Mouse (Mus musculus) right cerebral cortex, postnatal 36 days (tissue): ENCODE data around the gene Gpr35.

Experiments used
- DNase-seq, 2 experiments: peaks; one replicate each; pipeline ENCODE4 v3.0.0; 2022; ENCODE audit warnings: low spot score in 2 of 2, mixed read lengths in 1 of 2

The Gpr35 gene

GRCm38 (mm10) chr1:92950607-92951006 is at the start of gene Gpr35:
Gpr35 (plus strand) TSS chr1:92950865.
- no peak for DNase-seq

GRCm38 (mm10) chr1:92902786-92903185 is 47.9 kb upstream of the Gpr35 start, which contains the start of gene Ankmy1:
Ankmy1 (minus strand) TSS chr1:92902906.
- peak; percentile 68 to 76 for DNase-seq

DNA sequence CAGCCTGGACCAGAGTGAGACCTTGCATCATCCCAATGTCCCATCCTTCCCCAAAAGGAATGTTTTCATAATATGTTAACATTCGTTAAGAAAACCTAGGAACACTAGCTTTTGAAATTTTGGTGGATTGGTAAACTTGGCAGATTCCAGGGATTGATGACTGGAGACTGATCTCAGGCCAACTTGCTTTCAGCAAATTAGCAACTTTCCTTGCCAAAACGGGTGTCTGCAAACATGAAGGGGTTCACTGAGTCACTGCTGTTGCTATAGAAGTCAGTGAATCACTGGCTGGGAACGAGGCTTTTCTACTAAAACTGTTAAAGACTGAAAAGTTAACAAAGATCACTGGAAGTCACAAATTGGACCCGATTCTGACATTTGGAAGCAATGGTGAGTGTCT is 47.0 kb upstream of the Gpr35 start:
- DNase-seq, result no peak

DNA sequence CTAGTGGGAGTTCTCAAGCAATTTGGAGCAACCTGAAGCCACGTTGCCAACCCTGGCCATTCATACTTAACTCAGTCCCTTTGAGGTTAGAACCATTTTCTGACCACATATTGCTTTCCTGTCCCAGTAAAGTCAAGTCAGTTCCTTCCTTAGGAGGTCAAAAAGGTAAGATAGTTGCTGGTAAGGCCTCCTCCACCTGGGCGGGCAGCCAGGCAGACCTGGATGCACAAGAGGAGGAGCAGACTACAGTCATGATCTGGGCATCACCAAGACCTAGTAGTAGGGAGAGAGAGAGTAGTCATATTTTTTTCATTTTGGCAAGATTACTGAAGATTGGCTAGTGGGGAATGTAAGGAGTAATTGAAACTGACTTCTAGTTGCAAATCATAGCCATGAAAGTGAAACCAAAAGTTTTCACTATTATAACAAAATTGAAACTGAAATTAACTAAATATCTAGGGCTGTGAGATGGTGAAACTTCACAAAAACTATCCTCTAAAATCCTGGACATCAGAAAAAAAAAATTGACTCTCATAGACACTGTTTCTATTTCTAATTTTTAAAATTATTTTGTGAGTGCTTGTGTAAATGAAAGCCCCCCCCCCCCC is 44.9 kb upstream of the Gpr35 start:
- no peak for DNase-seq

DNA sequence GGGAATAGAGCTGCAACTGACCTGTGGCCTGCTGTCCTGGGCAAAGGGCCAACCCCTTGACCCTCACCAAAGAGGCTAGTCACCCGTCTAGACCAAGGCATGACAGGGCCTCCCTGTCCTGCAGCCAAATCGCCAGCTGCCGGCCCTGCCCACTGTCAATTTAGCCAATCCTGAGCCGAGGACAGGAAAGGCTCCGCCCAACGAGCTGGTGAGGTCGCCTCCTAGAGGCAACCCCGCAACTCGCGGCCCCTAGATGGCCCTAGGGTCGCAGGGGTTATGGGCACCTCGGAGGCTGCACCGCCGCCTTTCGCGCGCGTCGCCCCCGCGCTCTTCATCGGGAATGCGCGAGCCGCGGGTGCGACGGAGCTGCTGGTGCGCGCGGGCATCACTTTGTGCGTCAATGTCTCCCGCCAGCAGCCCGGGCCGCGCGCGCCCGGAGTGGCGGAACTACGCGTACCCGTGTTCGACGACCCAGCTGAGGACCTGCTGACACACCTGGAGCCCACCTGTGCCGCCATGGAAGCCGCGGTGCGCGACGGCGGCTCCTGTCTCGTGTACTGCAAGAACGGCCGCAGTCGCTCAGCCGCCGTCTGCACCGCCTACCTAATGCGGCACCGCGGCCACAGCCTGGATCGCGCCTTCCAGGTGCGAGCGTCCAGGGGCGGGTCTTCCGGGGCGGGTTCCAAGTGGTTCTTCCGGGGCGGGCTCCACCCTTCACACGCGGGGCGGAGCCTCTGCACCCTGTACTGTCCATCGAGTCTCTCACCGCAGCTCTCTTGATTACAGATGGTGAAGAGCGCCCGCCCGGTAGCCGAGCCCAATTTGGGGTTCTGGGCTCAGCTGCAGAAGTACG is 43.7 kb upstream of the Gpr35 start, which contains the start of gene Dusp28:
Dusp28 (plus strand) TSS at position 203 of the 853 bp plus-strand sequence.
- peak; percentile 78 to 79 for DNase-seq

GRCm38 (mm10) chr1:92907632-92908360 is 42.9 kb upstream of the Gpr35 start:
- DNase-seq, result no peak

- DNase-seq, result no peak
Observed at GRCm38 (mm10) chr1:92908664-92909063, 42.0 kb upstream of the Gpr35 start.

- DNase-seq, result no peak
Observed at GRCm38 (mm10) chr1:92909068-92909467, 41.6 kb upstream of the Gpr35 start.

GRCm38 (mm10) chr1:92910239-92910885 is 40.3 kb upstream of the Gpr35 start, which contains the start of gene Rnpepl1:
Rnpepl1 (plus strand) TSS chr1:92910783.
- peak; percentile 64 to 69 for DNase-seq

DNA sequence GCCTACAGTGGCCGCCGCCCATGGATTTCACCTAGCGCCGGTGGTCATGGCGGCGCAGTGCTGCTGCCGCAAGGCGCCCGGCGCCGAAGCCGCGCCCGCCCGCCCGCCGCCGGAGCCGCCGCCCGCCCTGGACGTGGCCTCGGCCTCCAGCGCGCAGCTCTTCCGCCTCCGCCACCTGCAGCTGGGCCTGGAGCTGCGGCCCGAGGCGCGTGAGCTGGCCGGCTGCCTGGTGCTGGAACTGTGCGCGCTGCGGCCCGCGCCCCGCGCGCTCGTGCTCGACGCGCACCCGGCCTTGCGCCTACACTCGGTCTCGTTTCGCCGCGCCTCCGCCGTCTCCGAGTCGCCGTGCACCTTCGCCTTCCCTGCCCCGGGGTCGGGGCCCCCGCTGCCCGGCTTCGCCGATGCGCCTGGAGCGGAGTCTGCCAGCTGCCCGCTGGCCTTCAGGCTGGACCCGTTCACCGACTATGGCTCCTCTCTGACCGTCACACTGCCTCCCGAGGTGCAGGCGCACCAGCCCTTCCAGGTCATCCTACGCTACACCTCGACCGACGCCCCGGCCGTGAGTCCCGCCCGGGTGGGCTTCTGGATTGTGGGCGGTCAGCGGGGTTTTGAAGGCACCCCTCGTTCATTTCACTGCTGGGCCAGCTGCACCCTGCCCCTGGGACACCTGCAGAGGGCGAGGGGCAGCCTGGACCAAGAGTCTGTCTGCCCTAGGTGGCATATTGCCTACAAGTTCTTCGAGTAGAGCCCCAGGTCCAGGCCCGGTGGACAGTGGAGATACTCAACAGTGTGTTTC is 39.5 kb upstream of the Gpr35 start:
- DNase-seq, result peak in 1 of 2 experiments; percentile 62

- DNase-seq, result no peak
Observed at GRCm38 (mm10) chr1:92911721-92912138, 38.9 kb upstream of the Gpr35 start.

DNA sequence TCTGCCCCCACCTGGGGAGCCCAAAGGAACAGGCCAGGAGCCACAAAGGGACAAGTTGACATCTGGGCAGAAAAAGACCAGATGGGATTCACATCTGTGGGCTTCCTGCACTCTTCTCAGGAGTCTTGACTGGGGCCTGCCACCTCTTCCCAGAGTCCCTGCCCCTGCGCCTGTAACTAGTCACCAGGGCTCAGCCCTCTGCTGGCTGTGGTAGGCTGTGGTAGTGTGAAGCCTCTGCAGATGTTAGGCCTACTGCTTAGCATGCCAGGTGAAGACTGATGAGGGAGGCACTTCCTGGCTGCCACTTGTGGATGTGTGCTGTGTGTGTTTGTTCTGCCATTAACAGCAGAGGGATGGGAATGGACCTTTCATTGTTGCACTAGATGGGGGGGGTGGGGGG is 38.4 kb upstream of the Gpr35 start:
- DNase-seq, result no peak

- no peak for DNase-seq
Observed at GRCm38 (mm10) chr1:92914239-92914638, 36.4 kb upstream of the Gpr35 start.

- DNase-seq, result no peak
Observed at GRCm38 (mm10) chr1:92914993-92915392, 35.7 kb upstream of the Gpr35 start.

DNA sequence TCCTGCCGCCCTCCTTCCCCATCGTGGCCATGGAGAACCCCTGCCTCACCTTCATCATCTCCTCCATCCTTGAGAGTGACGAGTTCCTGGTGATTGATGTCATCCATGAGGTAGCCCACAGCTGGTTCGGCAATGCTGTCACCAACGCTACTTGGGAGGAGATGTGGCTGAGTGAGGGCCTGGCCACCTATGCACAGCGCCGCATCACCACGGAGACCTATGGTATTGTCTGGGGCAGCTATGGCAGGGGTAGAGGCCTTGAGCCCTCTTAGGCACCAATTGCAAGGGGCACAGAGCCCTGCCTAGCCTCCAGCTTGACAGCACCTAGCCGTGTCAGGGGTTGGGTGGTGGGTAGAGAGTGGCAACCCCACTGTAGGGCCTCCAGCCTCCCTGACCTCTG is 33.9 kb upstream of the Gpr35 start:
- DNase-seq, result no peak

- DNase-seq, result no peak
Observed at GRCm38 (mm10) chr1:92919151-92919550, 31.5 kb upstream of the Gpr35 start.

GRCm38 (mm10) chr1:92919775-92920174 is 30.9 kb upstream of the Gpr35 start:
- no peak for DNase-seq

- DNase-seq, result no peak
Observed at GRCm38 (mm10) chr1:92920474-92921200, 30.0 kb upstream of the Gpr35 start.

DNA sequence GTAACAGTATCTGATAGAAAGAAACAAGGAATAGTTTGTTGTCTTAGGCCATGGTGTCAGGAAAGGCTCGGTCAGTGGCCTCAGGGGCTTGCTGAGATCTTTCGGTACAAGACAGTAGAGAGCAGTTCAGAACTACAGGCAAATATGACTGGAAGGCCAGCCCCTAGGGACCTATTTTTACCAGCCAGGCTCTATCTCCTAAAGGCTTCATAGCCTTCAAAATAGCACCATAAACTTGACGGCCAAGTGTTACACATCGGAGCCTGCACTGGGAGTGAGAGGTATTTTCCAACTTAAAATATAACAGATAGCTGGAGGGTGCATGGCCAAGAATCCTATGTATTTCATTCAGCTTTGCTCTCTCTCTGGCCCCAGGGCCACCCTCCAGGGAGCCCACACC is 29.2 kb upstream of the Gpr35 start:
- no peak for DNase-seq

GRCm38 (mm10) chr1:92930171-92930706 is 20.4 kb upstream of the Gpr35 start:
- no peak for DNase-seq
